Mouse (Mus musculus): Measurements from ENCODE around the gene Jchain. TPM values are rescaled to one million over a fixed set of nuclear protein-coding genes. Genes with fewer than 3 reads are reported as not detected.
"Not testable (repeated sequence)": the region's sequence is repeated elsewhere in the genome, so short reads cannot be mapped to it uniquely, and the experiment has no call there.

Gene Jchain
- under 1 TPM; 0.31 to 0.32 TPM for total RNA-seq (2021)
- long read RNA-seq, experiment 1: 0 reads
- long read RNA-seq, experiment 2, partial matches to known transcripts: 0 of 1 reads
- long read RNA-seq, experiment 2, other reads (novel, unspliced or antisense): 1 of 1 reads

DNA sequence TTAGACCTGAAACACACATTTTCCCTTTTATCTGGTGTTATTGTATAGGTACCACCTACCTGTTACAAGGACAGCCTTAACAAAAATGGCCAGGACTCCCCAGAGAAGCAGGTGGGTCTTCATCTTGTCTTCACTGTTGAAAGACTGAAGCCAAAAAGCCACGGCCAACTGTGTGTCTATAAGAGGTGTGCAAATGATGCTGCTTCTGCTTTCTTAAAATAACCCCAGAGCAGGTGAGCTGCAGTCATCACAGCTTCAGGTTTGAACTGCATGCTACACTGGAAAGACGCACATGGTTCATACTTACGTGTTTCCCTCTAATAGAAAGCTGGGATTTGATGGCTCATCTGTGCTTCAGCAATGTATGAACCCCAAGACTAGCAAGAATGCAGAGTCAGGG, at the start of gene Jchain:
Gene Jchain (minus strand): TSS at position 235 of the 400 bp plus-strand sequence.
- DNase-seq (ENCODE audit: low spot score in 2 of 2): no peak

DNA sequence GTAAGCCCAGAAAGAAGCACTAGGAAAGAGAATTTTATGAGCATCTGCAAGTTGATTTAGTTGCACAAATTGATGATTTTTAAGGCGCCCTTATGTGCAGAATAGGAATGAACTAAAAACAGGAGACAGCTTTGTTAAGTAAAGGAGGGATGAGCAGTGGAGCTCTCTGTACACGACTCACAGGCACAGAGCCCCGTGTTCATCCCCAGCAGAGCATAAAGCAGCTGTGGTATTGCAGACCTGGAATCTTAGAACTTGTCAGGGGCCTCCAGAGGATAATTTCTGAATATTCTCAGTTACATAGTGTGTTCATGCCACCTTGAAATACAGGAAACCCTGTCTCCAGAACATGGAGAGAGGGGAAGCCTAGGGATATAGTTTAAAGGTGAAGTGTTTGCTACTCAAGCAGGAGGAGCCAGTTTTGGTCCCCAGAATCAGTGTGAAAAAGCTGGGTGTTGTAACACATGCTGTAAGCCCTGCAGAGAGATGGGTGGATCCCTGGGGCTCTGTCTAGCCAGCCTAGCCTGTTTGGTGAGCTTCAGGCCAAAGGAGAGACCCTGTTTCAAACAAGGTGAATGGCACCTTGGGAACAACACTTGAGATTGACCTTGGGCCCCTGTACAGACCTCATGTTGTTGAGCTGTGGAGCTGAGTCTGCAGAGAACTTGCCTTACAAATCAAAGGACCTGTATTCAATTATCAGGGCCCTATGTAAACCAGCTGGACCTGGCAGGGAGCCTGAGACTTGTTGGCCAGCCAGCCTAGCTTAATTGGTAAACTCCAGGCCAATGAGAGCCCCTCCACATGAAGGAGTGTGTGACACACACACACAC, 48.0 kb upstream of the Jchain start:
- no peak for DNase-seq (ENCODE audit: low spot score in 2 of 2)

DNA sequence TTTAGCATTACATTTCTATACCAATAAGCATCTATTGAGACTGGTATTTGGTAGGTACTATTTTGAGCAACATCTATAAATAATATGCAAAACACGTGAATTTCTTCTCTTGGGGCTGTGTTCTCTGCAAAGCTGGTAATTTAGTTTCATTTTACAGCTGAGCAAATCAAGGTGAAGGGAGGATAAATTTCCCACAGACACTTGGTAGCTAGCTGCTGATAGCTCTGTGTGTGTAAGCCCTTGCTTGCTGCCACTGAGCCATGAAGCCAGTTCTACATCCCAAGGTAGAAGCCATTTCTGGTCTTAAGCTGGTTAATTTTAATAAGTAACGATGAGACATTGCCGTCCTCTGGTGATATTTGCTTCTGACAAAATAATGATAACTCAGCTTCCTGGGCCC, 47.1 kb upstream of the Jchain start:
- DNase-seq (ENCODE audit: low spot score in 2 of 2): no peak

DNA sequence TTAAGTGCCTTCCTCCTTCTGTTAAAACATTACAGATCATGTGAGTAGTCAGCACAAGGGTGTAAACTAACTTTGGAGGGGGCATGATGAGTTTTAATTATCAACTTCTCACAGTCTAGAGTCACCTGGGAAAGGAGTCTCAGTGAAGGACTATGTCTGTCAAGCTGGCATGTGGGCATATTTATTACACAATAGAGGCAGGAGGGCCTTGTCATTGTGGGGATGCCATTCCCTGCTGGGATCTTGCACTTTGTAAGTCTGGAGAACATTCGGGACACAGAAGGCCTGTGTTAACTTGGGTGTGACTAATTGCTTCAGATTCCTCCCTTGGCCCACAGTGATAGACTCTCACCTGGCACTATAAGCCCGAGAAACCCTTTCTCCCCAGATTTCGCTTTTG, 41.9 kb upstream of the Jchain start:
- DNase-seq (ENCODE audit: low spot score in 2 of 2): no peak

DNA sequence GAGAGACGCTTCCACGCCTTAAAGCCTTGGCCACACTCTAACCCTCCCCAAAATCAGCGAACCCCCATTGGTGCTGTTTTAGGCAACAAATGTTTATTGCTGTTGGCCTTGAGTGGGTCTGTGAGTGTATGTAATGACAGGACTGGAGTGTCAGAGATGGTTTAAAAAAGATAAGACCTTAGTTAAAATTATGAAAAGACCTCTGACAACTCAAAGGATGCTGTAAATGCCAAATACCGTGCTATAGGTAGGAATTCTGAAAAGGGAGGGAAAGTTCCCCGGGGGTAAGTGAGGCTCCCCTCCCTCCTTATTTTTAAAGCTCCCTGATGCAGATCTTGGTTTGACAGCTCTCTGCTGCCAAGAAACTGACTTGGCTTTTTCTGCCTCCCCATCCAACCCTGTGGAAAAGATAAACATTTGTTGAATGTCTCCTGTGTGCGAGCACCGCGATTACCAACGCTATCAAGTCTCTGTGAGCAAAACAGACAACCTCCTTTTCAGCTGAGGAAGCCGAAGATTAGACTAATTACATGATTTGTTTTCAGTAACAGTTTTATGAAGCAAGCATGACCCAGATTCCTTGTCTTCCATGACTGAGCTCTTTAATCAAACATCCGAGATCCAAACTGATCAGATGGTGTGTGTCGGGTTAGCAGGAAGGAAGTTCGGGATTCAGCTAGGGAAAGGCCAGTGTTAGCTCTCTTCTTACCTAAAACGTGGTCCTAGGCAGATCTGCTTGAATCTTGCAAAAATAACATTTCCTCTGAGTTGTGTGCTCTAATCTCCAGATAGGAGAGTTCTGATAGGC, 38.5 kb upstream of the Jchain start:
- no peak for DNase-seq (ENCODE audit: low spot score in 2 of 2)

DNA sequence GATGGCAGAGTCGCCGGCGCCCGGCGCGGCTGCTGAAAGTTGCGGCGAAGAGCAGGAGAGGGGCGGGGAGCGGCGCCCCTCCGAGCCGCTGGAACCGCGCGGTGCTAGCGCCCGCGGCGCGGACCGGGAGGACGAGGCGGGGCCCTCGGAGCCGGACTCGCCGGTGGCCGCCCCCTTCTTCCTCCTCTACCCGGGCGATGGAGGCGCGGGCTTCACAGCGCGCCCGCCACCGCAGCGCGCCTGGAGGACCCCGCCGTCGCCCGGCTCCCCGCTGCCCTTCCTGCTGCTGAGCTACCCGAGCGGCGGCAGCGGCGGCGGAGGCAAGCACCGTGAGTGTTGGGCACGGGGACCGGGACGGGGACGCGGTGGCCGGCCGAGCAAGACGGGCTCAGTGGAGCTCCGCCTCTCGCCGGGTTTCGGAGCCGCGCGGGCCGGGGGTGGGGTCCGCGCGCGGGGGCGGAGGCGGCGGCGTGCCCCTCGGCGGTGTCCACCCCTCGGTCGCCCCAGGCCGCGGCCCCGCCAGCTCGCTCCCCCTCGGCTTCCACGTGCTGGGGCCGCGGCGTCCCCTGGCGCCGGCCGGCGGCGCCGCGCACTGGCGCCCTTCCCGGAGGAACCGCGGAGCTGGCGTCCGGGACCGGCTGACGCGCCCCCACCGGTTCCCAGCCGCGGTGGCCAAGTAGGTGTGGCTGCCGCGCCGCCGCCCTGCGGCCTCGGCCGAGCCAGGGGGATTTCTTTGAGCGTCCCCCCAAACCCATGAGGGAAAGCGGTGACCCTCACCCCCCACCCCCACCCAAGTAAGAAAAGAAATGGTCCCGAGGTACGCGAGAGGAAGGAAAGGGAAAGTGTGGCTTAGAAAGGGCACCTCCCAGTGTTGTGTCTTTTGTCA, 37.7 kb upstream of the Jchain start:
- peak; percentile 48 to 76 for DNase-seq (ENCODE audit: low spot score in 2 of 2)

DNA sequence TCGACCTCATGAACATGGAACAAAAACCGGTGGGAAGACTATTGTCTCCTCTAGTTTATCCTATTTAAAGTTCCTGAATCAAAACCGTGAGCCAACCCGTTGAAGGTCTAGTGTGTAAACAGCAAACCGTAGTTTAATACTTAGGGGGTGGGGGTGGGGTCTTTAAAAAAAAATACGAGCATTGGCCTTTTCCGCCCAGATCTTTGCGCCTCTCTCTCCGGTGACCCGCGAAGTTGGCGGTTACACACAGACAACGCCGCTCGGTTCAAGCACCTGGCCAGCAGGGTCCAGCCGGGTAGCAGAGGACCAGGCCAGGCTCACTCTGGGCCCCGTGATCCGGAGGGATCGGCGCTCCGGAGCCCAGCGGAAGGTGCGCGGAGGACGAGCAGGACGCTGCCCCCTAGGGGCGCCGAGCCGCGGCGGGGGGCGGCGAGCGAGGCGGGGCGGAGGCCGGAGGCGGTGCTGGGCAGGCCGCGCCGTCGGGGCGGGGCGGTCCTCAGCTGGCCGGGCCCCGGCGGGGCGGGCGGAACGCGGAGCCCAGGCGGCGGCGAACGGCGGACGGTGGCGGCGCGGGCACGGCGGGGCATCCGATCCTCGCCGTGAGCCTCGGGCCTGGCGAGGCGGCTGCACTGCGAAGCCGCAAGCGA, 36.9 kb upstream of the Jchain start, which contains the start of gene Rufy3:
Gene Rufy3 (plus strand): TSS at position 540 of the 647 bp plus-strand sequence.
- peak; percentile 73 to 87 for DNase-seq (ENCODE audit: low spot score in 2 of 2)

DNA sequence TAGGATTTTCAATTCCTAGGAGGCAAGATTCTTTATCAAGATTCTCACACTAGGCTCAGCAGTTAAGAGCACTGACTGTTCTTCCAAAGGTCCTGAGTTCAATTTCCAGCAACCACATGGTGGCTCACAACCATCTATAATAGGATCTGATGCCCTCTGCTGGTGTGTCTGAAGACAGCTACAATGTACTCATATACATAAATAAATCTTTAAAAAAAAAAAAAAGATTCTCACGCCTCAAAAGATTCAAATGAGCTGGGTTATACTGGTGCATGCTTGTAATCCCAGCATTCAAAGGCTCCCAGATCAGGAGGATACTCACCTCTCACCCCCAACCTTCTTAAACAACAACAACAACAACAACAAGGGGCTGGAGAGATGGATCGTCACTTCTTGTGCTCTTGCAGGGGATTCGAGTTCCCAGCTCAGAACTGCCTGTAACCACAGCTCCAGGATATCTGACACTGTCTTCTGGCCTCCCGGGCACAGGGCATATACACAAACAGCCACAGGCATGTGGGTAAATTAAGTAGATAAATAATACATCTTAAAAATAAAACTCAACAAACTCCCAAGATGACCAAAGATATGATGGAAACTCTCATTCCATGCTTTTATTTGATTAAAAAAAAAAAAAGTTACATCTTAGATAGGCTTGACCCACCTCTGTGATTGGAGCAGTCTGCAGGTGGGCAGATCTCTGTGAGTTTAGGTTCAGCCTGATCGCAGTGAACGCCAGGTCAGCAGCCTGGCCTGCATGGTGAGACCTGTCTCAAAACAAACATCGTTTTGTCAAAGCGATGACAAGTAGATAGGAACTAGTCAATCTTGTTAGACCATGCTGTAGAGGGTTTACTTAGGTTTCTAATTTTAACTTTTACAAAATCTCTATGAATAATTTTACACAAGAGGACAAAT, 35.4 kb upstream of the Jchain start:
- DNase-seq (ENCODE audit: low spot score in 2 of 2): no peak

DNA sequence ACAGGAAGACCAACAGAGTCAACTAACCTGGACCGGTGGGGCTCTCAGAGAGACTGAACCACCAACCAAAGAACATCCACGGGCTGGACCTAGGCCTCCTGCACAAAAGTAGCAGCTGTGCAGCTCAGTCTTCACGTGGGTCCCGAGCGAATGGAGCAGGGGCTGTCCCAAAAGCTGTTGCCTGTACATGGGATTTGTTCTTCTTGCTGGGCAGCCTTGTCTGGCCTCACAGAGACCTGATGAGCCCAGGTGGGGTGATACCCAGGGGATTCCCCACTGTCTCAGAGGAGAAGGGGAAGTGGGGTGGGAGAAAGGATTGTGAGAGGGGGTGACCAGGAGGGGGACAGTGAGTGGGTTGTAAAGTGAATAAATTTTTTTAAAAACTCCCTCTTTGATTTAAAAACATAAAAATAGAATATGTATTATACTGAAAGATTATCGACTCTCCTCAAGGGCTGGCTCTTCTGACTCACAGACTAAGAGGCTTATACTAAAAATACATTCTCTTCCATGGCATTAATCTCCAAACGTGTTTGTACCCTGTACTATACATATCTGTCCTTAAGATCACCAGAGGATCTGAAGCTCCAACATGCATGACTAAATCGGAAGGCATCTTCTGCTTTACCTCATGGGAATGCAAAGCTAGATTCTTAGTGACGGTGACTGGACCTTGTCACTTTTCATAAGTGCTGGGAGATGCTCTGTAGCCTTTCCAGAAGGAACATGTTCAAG, 33.6 kb upstream of the Jchain start:
- no peak for DNase-seq (ENCODE audit: low spot score in 2 of 2)

DNA sequence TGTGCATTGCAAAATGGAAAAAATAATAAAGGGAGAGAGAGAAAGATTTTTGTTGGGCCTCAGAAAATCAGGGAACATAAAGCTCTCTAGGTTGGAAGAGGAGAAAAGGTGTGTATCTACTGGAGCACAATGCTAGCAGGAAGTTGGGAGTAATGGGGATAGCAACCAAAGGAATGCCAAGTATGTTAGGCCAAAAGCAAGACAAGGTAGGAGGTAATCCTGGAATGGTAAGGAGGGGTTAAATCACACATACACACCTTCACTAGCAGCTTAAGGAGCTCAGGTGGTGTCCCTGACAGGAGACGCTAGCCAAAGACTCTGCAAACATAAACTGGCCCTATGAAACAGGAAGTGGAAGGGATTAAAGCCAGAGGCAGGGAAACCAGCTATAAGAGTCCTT, 31.3 kb upstream of the Jchain start:
- DNase-seq (ENCODE audit: low spot score in 2 of 2): no peak

DNA sequence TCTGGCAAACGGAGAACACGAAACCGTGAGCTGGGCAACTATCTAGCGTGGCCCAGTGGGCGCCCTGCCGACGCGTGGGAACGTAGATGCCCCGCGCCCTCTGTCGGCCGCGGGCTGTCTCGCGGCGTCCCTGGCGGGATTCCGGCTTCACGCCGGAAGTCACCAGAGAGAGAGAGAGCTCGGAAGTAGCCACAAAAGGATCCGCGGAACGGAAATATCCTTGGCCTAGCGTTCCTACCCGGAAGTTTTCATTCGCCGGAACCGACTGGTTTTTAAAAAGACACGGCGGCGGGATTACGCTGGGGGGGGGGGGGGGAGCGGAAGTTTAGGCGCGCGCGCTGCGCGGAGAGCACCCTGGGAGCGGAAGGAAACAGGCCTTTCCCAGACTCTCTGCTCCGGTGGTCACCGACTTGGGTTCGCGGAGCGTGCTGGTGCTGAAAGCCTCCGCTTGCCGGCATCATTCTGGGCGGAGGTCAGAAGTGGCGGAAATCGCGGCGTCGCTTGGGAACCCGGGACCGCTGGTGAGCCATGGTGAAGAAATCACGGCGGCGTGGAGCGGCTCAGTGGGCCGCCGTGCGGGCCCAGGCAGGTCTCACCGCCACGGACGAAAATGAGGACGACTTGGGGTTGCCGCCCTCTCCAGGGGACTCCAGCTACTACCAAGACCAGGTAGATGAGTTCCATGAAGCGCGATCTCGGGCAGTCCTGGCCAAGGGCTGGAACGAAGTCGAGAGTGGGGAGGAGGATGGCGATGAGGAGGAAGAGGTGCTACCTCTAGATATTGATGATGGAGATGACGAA, 26.6 kb upstream of the Jchain start, which contains the start of gene Utp3:
Gene Utp3 (plus strand): TSS at position 377 of the 801 bp plus-strand sequence.
- DNase-seq (ENCODE audit: low spot score in 2 of 2): peak; percentile 84 to 90

DNA sequence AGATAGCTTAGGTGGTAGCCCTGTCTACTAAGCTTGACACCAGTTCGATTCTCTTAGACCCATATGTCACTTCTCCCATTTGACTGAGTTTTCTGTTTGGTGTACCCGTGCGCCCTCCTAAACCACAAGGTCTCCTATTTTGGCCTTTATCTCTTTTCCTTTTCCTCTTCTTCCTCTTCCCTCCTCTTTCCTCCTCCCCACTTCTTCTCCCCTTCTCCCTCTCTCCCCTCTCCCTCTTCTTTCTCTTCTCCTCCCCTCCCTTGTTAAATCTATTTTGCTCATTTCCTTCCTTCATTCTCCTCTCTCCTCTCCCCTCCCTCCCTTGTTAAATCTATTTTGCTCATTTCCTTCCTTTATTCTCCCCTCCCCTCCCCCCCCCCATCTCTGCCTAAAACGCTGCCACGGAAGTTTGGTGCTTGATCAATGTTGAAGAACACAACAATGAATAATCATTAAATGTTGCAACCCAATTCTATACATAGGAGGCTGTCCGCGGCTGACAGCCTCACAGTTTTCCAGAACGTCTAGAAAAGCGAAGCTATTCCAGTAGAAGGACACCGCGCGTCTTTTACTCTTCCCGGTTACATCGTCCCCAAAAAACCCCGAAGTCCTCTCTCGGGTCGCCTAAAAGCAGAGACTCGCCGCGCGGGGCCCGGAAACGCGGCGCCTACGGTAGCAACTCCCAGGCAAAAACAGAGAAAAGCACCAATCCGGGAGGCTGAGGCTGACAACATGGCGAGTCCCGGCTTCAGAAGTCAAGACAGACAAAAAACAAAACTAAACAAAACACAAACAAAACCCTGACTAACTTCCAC, 25.8 kb upstream of the Jchain start:
- DNase-seq (ENCODE audit: low spot score in 2 of 2): peak in 1 of 2 experiments; percentile 23

DNA sequence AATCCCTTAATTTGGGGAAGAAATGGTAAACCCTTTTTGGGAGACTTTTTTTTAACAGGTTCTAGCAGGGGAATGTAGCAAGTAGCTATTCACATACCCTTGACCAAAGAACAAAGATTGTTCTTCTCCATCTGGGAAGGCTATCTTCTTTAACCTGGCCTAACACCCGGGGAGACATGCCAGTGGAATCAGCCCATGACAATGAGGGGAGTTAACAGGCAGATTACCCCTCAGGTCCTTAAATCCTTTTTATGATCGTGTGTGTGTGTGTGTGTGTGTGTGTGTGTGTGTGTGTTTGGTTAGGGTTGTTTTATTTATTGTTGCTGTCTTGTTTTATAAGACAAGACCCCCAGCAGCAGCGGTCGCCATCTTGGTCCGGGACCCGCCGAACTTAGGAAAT, 17.8 kb upstream of the Jchain start:
- DNase-seq (ENCODE audit: low spot score in 2 of 2): no peak

DNA sequence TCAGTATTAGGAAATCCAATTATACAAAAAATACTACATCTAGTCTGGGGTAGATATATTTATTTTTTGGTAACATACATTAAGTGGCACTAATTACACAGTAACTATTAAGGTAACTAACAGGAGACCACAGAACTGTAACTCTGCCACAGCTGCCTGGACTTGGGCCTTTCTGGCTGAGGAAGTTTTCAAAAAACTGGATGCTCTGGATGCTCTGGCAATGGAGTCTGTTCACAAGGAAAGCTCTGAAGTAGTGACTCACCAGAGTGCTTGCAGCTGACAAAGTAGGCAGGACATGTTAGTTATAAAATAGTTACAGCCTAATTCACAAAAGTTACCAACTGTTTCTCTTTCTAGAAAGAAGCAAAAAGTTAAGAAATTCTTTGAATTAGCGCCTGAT, 16.7 kb upstream of the Jchain start:
- not testable (repeated sequence) for DNase-seq (ENCODE audit: low spot score in 2 of 2)

DNA sequence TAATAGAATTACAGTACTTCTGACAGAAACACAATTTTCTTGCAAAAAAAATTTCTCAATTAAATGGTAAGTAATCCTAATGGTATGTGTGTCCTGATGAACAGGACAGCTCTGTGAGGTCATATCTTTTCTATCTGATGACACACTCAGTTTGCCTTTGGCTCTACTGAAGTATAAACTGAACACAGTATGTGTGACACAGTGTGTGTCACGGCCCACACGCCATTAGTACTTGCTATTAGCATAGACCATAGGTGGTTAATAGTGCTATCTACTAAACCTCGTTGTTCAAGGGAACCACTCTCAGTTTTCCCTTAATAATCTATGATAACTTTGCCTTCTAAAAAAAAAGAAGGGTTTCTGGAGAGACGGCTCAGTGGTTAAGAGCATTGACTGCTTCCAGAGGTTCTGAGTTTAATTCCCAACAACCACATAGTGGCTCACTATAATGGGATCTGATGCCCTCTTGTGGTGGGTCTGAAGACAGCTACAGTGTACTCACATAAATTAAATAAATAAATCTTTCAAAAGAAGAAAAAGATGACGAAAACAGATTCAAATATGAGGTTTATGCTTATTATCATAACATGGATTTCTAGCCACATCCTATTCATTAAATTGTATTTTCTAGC, 15.1 kb upstream of the Jchain start:
- peak in 1 of 2 experiments; percentile 45 for DNase-seq (ENCODE audit: low spot score in 2 of 2)

DNA sequence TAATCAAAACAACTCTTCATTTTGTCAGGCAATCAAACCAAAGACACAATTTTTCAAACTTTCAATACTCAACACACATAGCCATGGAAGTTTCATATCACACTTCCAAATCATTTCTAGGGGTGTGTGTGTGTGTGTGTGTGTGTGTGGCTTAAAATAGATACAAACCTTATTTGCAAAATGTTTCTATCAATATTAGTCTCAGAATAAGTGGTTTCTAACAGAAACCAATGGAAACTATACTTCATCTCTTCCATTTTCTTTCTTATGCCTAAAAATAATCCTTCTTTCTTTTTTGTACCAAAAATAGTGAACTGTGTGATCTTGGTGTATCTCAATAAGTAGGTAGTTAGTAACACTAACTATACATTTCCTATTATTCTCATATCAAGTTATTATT, 13.2 kb upstream of the Jchain start:
- DNase-seq (ENCODE audit: low spot score in 2 of 2): no peak
